Mouse (Mus musculus) heart, embryonic 15.5 days (tissue): ENCODE measurements at regions not wholly inside any gene's neighbourhood (a gene's known extent, or its start where the extent isn't known, plus 50 kb on each side); places are given as distances from the start of the nearest gene placed in this dataset.

ENCODE experiments used
- ATAC-seq: fragments of 200-750 bp; cut with Nextera tagmentation; replicated peaks from 2 replicates; pipeline ENCODE4 v1.8.0; 2017; ENCODE audit warnings: low read depth, moderate TSS enrichment; ENCODE audit not compliant: insufficient number of reproducible peaks, insufficient read depth, low FRiP score
- H3K27ac ChIP-seq: fragments of 300-500 bp; sonication (generic); 2 replicates; pipeline ENCODE4 v1.5.1; 2015; ENCODE audit warnings: mild to moderate bottlenecking, inconsistent platforms
- H3K27me3 ChIP-seq: fragments of 300-500 bp; sonication (generic); 2 replicates; pipeline ENCODE4 v1.6.1; 2015; ENCODE audit warnings: inconsistent platforms
- H3K36me3 ChIP-seq: fragments of 300-500 bp; sonication (generic); 2 replicates; pipeline ENCODE4 v1.6.1; 2015; ENCODE audit warnings: mild to moderate bottlenecking, inconsistent platforms
- H3K4me1 ChIP-seq: fragments of 300-500 bp; sonication (generic); replicated peaks from 2 replicates; pipeline ENCODE4 v1.6.1; 2015; ENCODE audit warnings: inconsistent platforms
- H3K4me2 ChIP-seq: fragments of 300-500 bp; sonication (generic); 2 replicates; pipeline ENCODE4 v1.6.1; 2015; ENCODE audit warnings: inconsistent platforms, mild to moderate bottlenecking, moderate library complexity
- H3K4me3 ChIP-seq: fragments of 300-500 bp; sonication (generic); 2 replicates; pipeline ENCODE4 v1.5.1; 2015; ENCODE audit warnings: mild to moderate bottlenecking, inconsistent platforms
- H3K9ac ChIP-seq: fragments of 300-500 bp; sonication (generic); 2 replicates; pipeline ENCODE4 v1.6.1; 2015; ENCODE audit warnings: mild to moderate bottlenecking, inconsistent platforms
- H3K9me3 ChIP-seq: fragments of 300-500 bp; sonication (generic); replicated peaks from 2 replicates; pipeline ENCODE4 v1.6.1; 2016; ENCODE audit warnings: inconsistent platforms
- WGBS: fragments of 180-500 bp; shearing (Covaris S2); methylation state at CpG from one replicate; pipeline ENCODE4 v1.1.7; 2015; ENCODE audit warnings: mixed read lengths; 5-methylcytosine and 5-hydroxymethylcytosine counted together

- Histone ChIP-seq H3K4me3 (no peak overlapping the region), H3K9me3 (no peaks in the 10 kb centered on the region), H3K9ac (no peak overlapping the region), H3K36me3 (no peaks in the 10 kb centered on the region), H3K27me3 (no peaks in the 10 kb centered on the region), H3K27ac (no peak overlapping the region), H3K4me1 (no peaks in the 10 kb centered on the region), H3K4me2 (no peak overlapping the region)
- whole genome bisulfite sequencing: 64% methylated on average over 3 of the region's 3 CpGs
- no peak for ATAC-seq
Measured at GRCm38 (mm10) chr14:87348825-87349224, 67.6 kb upstream of the Tdrd3 start.

- no peak for ATAC-seq
- Histone ChIP-seq H3K9me3 (no peaks in the 10 kb centered on the region), H3K4me1 (no peaks in the 10 kb centered on the region), H3K36me3 (no peaks in the 10 kb centered on the region), H3K4me2 (no peak overlapping the region), H3K9ac (no peak overlapping the region), H3K27me3 (no peaks in the 10 kb centered on the region), H3K27ac (no peak overlapping the region), H3K4me3 (no peak overlapping the region)
- WGBS: 81% methylated on average over 2 of the region's 2 CpGs
Measured at GRCm38 (mm10) chr14:87365793-87366192, 50.6 kb upstream of the Tdrd3 start.
